Mouse (Mus musculus): ENCODE data around the gene Aspdh.

DNA sequence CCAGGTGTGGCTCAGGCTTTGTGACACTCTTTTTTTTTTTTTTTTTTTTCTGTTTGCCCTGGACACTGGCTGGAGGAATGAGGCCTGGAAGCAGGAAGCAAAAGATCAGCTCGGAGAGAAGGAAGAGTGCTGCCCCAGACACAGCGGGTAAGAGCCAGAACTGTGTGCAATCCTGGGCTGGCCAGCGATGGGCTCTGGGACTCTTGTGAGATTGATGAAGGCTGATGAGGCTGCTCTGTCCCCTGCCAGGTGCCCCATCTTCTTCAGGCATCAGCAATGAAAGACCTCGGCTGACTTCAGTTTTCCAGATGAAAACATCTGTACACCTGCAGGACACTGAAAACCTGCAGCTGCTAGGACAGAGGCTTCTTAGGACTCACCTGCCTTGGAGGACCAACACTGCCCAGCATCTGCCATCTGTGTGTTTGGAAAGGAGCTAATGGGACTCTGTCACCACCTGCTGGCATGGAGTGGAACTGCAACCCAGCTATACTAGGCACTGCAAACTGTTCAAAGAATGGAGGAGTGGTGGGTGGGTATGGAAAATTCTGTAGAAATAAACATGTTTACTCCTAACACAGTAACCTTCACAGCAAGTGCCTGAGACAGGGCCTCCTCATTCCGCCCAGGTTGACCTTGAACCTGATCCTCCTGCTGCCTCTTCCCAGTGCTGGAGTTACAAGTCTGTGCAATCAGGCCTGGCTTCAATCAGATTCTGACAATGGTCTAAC, 19.8 kb downstream of the Aspdh start:
- TF ChIP-seq CTCF (IDR thresholded peaks at IDR 0.05; ENCODE audit: insufficient read depth, low read depth, low read length) = peak; percentile 37; the same call in 1 of the 2 replicates
- no peak for TF ChIP-seq POLR2A (IDR thresholded peaks at IDR 0.05; ENCODE audit: insufficient read depth, low read depth, low read length)

All from olfactory bulb, adult 2 months (tissue).